Mouse (Mus musculus) cerebellum, adult 2 months (tissue): ENCODE measurements at regions not wholly inside any gene's neighbourhood (a gene's known extent, or its start where the extent isn't known, plus 50 kb on each side); places are given as distances from the start of the nearest gene placed in this dataset.

Experiments used
- CTCF ChIP-seq: fragments of 200-500 bp; IDR thresholded peaks from 2 replicates; pipeline ENCODE4 v1.5.1; 2011; ENCODE audit warnings: low read depth, mild to moderate bottlenecking, control low read depth, low read length, moderate library complexity, borderline replicate concordance; ENCODE audit not compliant: insufficient read depth
- POLR2A ChIP-seq: fragments of 200-500 bp; IDR thresholded peaks from 2 replicates; pipeline ENCODE4 v1.6.1; 2011; ENCODE audit warnings: low read length, control low read depth, borderline replicate concordance; ENCODE audit not compliant: insufficient read depth

DNA sequence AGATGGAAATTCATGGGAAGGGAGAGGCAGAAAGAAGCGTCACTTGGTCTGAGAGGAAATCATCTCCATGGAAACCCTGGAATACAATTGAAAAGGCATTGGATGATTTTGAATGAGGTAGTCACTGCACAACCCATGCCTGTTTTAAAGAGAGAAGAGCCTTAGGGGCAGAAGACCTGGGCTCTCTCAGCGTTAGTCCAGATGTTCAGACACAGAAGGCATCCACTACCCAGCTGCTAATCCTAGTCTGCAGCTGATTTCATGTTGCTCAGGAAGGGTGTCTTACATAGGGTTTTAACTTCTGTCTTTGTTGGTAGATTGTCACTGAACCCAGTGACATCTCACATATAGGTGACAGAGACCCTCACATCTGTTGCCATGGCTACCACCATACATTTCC is 318.8 kb upstream of the Tyrp1 start:
- TF ChIP-seq CTCF (no peak), POLR2A (no peak)
